Mouse (Mus musculus) CH12.LX (cell line): ENCODE results near the gene Grcc10.
A peak's percentile ranks its signal among the peaks of the same experiment; 100 is the strongest.

Experiments used
- CHD2 ChIP-seq: IDR thresholded peaks from 2 replicates; pipeline ENCODE4 v1.6.1; 2011; ENCODE audit warnings: low read length, improper control_type of control experiment
- CTCF ChIP-seq, 2 experiments: IDR thresholded peaks in 1 of 2; conservative IDR thresholded peaks in 1 of 2; 2 replicates each; pipeline ENCODE4 v1.5.1; 2011 to 2012; ENCODE audit warnings: low read depth in 2 of 2, low read length in 2 of 2, improper control_type of control experiment in 1 of 2, inconsistent platforms in 1 of 2, mild to moderate bottlenecking in 1 of 2, moderate library complexity in 1 of 2
- EP300 ChIP-seq: IDR thresholded peaks from 2 replicates; pipeline ENCODE4 v1.6.1; 2011; ENCODE audit warnings: low read length, improper control_type of control experiment
- GABPA ChIP-seq: IDR thresholded peaks from 2 replicates; pipeline ENCODE4 v1.6.1; 2012; ENCODE audit warnings: low read depth, low read length, improper control_type of control experiment, inconsistent platforms; ENCODE audit not compliant: insufficient replicate concordance
- JUND ChIP-seq: conservative IDR thresholded peaks from 2 replicates; pipeline ENCODE4 v1.6.1; 2011; ENCODE audit warnings: low read depth, low read length, improper control_type of control experiment
- KAT2A ChIP-seq: IDR thresholded peaks from 2 replicates; pipeline ENCODE4 v1.6.1; 2012; ENCODE audit warnings: low read length, improper control_type of control experiment, inconsistent platforms; ENCODE audit not compliant: insufficient replicate concordance
- PAX5 ChIP-seq: IDR thresholded peaks from 2 replicates; pipeline ENCODE4 v1.6.1; 2012; ENCODE audit warnings: low read length, inconsistent platforms, mixed read lengths
- POLR2A ChIP-seq: IDR thresholded peaks from 2 replicates; pipeline ENCODE4 v1.6.1; 2011; ENCODE audit warnings: low read depth, mild to moderate bottlenecking, improper control_type of control experiment, low read length
- SIN3A ChIP-seq: IDR thresholded peaks from 2 replicates; pipeline ENCODE4 v1.6.1; 2012; ENCODE audit warnings: low read length, improper control_type of control experiment, inconsistent platforms
- UBTF ChIP-seq: IDR thresholded peaks from 2 replicates; pipeline ENCODE4 v1.6.1; 2012; ENCODE audit warnings: low read depth, mild to moderate bottlenecking, inconsistent platforms, low read length, improper control_type of control experiment, moderate library complexity
- USF1 ChIP-seq: IDR thresholded peaks from 2 replicates; pipeline ENCODE4 v1.6.1; 2014; ENCODE audit warnings: low read depth, mild to moderate bottlenecking, inconsistent platforms, low read length, improper control_type of control experiment
- ZMIZ1 ChIP-seq: IDR thresholded peaks from 2 replicates; pipeline ENCODE4 v1.6.1; 2012; ENCODE audit warnings: low read depth, mild to moderate bottlenecking, inconsistent platforms, low read length, improper control_type of control experiment

GRCm38 (mm10) chr6:124722876-124723473, 18.2 kb downstream of the Grcc10 start:
- no peak for TF ChIP-seq GABPA
- no peak for TF ChIP-seq JUND
- TF ChIP-seq CTCF (conservative IDR thresholded peaks at IDR 0.05 in 1 of 2, IDR thresholded peaks at IDR 0.05 in 1 of 2; ENCODE audit: low read depth in 2 of 2, low read length in 2 of 2), result peak in 1 of 2 experiments; percentile 26; a peak in 1 of 4 replicates
- no peak for TF ChIP-seq PAX5
- TF ChIP-seq USF1, result no peak
- TF ChIP-seq CHD2, result no peak
- no peak for TF ChIP-seq EP300
- no peak for TF ChIP-seq UBTF
- TF ChIP-seq POLR2A, result no peak
- no peak for TF ChIP-seq SIN3A
- TF ChIP-seq KAT2A, result no peak
- no peak for TF ChIP-seq ZMIZ1
